Mouse (Mus musculus) left cerebral cortex, adult 9 months (tissue): ENCODE results near the gene Lenep.
A peak's percentile ranks its signal among the peaks of the same experiment; 100 is the strongest.

Experiments used
- DNase-seq, 2 experiments: peaks; one replicate each; pipeline ENCODE4 v3.0.0; 2022; ENCODE audit warnings: low spot score in 2 of 2

The Lenep gene

DNA sequence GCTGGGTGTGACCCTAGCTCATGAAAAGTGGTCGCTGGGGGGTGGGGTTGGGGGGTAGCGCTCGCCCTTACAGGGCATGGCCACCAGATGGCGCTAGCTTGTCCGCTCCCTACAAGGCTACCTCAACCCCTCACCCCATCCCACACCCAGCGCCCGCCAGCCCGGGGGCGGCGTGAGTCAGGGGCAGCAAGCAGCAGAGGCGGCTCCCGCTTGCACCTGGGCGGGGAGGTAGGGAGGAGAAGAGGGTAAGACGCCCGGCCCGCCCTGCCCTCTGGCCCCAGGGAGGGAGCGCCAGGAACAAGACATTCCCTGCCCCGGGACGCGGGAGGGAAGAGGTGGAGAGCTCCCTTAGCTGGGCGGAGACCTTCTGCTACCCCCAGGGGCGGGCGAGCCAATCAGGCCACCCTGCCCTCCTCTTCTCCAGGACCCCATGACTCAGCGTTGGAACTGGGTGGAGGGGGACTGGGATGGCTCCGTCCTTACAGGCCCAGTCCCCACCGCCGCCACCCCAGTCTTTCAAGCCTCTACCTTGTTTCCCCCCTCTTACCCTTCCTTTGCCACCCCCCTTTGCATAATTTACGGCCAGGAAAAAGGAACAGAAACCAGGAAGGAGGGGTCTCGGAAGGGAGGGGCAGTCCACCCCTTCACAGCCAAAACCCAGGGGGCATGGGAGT lies 24.1 kb downstream of the Lenep start:
- peak in 1 of 2 experiments; percentile 67 for DNase-seq

DNA sequence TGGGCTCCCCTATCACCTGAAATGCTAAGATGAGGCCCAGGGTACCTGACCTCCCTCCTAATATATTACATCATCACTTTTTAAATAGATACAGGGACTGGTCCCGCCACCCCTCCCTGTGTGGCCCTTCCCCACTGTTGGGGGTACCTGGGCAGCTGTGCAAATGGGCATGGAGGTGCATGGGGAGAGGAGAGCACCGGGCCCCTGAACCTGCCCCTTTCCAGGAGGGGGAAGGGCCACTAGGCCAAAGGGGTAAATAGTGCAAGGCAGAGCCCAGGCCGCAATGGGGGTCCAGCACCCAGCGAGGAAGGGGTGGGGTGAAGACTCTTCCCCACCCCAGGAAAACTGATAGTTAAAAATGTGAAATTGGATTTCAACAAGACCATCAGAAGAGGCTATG lies 24.8 kb downstream of the Lenep start:
- no peak for DNase-seq

DNA sequence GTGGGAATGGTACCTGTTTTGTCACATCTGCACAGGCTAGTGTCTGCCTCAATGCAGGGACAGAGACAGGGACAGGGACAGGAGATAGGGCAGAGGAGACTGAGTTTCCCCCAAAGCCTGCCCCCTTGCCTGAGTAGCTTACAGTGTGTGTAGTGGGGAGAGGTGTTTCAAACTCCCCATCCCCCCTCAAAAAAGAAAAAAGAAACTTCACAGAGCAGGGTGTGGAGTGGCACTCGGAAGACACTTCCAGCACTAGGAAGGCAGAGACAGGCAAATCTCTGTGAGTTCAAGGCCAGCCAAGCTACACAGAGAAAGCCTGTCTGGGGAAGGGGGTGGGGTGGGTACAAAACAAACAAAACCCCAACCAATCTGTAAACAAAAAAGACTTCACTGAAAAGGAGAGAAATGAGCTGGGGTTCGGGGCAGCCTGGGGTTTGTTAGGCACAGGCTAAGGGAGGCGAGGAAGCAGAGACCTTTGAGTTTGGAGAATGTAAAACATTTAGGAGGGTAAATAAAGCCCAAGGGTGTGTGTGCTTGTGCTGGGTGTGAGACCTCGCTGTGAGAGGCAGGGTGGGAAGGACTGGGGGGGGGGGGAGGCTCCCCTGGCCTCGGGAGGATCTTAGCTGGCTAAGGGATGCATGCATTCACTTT lies 28.9 kb downstream of the Lenep start:
- DNase-seq, result no peak

GRCm38 (mm10) chr3:89367338-89367737 lies 35.3 kb downstream of the Lenep start:
- no peak for DNase-seq

DNA sequence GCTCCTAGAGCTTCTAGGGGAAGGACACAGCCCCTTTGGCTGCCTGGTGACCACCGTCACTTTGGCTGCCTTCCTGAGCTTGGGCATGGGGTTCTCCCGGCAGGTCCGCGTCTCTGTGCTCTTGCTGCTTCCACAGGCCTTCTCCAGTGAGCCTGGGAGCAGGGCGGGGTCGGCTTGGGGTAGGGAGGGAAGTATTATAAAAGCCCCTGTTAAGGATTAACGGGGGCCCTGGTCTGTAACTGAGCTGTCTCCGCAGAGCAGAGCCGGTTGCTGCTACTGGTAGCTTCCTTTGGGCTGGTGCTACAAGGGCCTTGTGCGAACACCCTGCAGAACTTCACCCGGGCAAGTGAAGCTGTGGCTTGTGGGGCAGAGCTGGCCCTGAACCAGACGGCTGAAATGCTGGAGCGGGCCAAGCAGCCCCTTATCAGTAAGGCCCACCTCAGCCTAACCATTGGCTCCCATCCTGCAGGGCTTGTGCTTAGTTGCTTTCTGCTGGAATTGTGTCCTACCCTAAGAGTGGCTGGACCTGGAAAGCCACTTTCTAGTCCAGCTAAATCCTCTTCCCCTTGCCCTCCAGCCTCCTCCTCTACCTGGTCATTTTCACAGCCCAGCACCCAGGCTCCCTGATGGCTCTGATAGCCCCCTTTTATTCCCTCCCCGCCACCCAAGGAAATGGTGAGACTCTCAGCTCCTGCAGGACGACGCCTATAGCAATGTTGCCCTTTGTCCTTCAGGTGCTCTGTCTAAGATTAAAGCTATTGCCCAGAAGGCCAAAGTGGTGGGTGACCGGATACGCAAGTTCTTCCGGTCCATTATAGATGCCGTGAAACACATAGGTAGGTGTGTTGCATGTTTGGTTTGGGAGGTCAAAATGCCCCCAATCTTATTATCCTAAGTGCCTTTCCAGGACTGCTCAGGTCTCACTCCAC lies 36.8 kb downstream of the Lenep start:
- no peak for DNase-seq

- DNase-seq, result no peak
Observed at GRCm38 (mm10) chr3:89365153-89365485, 37.5 kb downstream of the Lenep start, which contains the start of gene Dcst1. Gene Dcst1, minus strand, starts transcription at chr3:89365253.

DNA sequence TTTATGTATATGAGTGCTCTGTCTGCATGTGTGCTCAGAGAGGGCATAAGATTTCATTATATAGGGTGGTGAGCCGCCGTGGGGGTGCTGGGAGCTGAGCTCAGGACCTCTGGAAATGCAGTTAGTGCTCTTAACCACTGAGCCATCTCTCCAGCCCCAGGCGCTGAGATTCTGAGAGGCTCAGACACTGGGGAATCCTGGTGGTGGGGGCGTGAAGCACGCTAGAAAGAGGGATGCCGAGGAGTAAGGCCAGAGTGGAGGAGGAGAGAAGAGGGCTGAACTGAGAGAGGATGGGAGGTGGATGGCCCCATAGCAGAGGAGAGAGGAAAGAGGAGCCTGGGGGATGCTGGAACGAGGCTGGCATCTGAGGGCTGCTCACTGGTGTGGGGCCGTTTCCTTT lies 38.0 kb downstream of the Lenep start:
- no peak for DNase-seq

DNA sequence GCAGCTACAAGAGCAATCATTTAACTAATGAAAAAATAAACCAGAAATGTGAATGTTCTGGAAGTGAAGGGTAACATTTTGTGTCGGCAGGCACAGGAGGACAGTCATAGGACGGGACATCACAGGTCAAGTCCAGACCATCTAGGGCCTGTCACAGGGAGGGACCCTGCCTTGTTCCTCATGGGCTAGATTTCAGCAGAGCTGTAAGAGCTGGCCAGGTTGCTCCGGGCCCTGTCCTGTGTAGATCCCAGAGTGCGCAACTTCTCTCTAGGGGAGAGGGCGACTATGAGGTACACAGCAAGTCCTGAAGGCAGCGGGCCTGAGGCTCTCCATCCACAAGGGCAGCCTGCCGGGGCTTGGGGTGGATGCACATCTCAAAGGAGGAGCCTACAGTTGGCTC lies 40.9 kb downstream of the Lenep start, which contains the start of gene Dcst2:
Gene Dcst2 (plus strand): TSS at position 301 of the 400 bp plus-strand sequence.
- no peak for DNase-seq

DNA sequence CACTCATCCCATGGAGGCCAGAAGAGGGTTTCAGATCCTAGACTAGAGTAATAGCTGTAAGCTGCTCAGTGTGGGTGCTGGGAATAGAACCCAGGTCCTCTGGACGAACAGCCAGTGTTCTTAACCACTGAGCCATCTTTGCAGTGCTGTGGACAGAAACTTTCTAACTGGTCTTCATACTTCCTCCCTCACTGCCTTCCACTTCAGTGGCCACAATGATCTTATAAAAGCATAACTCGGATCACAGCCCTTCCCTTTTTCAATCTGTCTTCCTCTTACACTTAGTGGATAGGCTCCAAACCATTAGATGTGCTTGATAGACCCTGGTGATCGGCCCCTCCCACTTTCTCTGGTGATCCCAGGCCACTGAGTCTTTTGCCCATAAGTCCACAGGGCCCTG lies 42.4 kb downstream of the Lenep start:
- DNase-seq, result no peak

GRCm38 (mm10) chr3:89359630-89360029 lies 43.0 kb downstream of the Lenep start:
- no peak for DNase-seq

DNA sequence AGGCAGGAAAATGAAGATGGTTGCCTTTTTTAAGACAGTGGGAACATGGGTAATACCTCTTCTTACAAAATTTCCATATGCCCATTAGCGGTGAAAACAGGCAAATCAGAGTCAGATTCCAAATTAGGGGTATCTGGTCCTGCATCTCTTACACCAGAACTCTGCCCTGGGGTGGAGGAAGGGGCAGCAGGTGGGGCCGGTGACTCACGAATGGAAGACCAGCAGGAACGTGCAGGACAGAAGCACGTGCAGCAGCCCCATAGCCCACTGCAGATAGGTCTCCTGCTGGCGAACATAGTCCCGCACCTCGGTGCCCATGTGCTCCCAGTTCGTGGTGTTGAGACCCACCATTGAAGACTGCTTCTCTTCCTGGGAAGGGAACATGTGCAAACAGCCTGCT lies 46.6 kb downstream of the Lenep start:
- DNase-seq, result no peak

GRCm38 (mm10) chr3:89355512-89355902 lies 47.1 kb downstream of the Lenep start:
- no peak for DNase-seq

DNA sequence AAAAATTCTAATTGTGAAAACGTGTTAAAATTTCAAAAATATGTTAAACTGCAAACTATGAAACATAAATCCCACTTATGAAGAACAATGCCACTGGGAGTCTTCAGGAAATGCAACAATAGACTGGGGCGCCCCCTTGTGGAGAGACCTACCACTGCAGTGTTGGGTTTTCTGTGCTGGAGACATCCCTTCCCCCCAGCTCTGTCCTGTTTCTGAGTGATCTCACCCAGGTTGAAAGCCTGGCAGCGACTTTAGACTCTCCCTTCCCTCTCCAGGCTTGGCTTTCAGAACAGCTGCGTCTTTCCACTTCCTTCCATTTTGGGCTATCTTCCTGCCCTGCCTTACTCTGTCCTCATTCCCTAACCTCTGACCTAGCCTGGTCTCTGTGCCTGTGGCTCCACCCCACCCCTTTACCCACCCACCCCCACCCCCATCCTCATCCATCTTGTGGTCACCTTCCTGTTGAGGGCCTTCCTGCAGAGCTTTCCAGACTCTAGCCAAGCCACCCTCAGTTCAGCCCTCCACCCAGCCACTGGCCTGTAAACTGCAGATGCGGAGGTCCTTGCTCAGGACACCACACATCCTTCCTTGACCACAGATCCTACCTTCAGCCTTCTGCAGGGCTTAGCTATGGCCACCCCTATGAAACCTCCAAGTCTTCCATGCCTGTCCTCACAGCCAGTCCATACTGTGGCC lies 47.6 kb downstream of the Lenep start:
- DNase-seq, result peak; percentile 52 to 90

DNA sequence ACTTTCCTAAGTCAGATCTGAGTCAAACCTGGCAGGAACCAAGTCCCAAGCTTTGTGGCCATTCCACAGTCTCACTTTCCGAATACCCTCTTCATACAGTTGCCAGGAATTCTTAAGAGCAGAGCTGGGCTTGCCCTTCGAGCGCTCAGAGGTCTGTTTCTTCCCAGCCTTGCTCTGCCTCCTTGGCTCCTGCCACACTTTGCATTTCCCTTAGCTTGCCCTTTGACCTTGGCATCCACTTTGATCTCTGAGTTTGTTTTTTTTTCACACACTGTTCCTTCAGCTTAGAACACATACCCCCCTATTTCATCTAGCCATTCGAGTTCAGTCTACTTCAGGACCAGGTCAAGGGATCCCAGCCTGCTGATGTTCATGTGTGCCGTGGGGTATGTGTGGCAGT lies 51.3 kb downstream of the Lenep start:
- DNase-seq, result no peak
